Mouse (Mus musculus): ENCODE data around the gene Map3k20. TPM values are rescaled to one million over a fixed set of nuclear protein-coding genes. Genes with fewer than 3 reads are reported as not detected.

Gene Map3k20
- total RNA-seq, 2 experiments from 2014 or later: 297 to 321 TPM

- DNase-seq: no peak
- intact Hi-C loops (cut with DNase I): no loop called here
These were observed 182.2 kb downstream of the Map3k20 start for GRCm38 (mm10) chr2:72467604-72468003.

GRCm38 (mm10) chr2:72471415-72472070 lies 186.1 kb downstream of the Map3k20 start:
- intact Hi-C loops (cut with DNase I): no loop called here
- no peak for DNase-seq

DNA sequence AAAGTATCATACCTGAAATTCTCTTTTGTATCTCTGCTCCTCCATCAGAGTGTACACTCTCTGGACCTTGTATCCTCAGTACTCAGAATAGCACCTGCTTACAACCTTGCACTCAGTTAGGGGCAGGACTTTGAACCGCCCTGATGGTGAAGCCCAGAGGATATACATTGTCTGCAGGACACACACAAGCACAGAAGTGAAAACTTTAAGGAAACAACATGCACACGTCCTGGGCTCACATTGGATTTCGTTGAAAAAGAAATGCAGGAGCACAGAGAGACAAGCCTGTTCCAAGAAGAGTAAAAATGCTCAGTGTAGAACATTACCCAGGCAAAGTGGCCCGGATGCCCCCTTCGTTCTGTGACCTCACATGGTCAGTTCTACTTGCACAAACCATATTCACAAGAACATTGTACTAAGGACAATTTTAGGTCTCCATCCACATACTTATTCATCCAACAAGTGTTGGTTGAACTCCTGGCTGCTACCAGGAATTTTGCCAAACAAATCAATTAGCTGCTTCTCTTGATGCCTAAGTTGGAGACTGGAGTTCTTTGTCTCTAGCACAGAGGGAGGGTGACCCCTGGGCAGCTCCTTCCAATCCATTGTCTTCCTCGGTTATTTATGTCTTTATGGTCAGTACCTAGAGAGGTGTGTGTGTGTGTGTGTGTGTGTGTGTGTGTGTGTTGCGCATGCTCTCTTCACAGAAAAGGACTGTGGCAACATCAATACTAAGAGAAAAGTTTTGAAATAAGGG lies 189.3 kb downstream of the Map3k20 start:
- no peak for DNase-seq
- intact Hi-C loops (cut with DNase I): no loop called here

DNA sequence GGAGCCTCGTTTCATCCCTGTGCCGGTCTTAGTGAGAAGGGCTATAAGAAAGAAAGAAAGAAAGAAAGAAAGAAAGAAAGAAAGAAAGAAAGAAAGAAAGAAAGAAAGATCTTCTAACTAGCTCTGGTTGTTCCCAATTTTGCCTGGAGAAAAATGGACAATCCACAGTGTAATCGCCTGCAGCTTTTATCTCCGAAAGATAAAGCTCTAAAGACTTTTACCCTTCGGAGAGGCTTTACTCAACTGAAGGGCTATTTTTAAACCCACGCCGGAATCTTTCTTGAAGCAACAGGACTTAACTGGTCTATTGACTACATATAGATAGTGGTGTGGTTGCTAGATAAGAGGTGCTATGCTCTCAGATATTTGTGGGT lies 190.0 kb downstream of the Map3k20 start:
- DNase-seq: no peak
- intact Hi-C loops (cut with DNase I): no loop called here

- intact Hi-C loops (cut with DNase I): no loop called here
- DNase-seq: peak; percentile 37 to 68
These were observed 190.5 kb downstream of the Map3k20 start, which contains the start of gene Cdca7 for GRCm38 (mm10) chr2:72475797-72476485. TSS of gene Cdca7 (plus strand) at chr2:72476159.

GRCm38 (mm10) chr2:72476486-72477211 lies 191.2 kb downstream of the Map3k20 start:
- DNase-seq: peak in 1 of 2 experiments; percentile 8
- intact Hi-C loops (cut with DNase I): no loop called here

DNA sequence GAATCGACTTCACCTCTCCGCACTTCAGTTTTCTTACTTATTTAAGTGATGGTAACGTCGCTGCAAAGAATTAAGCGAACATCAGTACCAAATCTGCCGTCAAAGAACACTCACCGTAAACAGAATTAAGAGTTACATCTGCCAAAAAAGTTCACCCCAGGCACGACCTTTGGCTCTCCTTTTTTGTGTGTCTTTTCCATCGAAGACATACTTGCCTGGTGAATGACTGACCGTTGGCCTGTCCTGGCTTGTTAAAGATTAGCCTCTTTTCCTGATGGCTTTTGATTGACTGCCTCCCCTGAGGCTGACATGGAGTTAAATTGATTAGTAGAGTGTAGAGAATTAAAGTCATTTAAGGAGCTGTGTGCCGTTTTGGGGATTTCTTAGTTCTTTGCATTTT lies 191.8 kb downstream of the Map3k20 start:
- intact Hi-C loops (cut with DNase I): no loop called here
- DNase-seq: no peak

- intact Hi-C loops (cut with DNase I): no loop called here
These were observed 192.7 kb downstream of the Map3k20 start for GRCm38 (mm10) chr2:72478176-72478575.

DNA sequence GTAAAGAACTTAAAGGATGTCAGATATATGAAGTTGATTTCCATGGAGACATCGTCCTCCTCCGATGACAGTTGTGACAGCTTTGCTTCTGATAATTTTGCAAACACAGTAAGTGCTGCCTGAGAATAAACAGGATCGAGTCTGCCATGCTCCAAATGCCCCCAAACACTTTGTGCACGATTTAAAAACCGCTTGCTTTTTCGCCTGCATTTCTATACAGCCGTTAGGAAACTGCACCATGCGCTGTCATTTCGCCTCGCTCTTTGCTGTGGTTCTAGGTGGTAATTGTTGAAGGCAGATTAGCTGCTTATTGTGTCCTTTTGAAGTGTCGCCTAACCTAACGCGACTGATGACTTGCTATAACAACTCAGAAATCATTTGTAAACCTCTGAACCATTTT lies 193.5 kb downstream of the Map3k20 start:
- intact Hi-C loops (cut with DNase I): no loop called here
- no peak for DNase-seq

More at GRCm38 (mm10) chr2:72478176-72478575, 192.7 kb downstream of the Map3k20 start:
- no peak for DNase-seq

- intact Hi-C loops (cut with DNase I): no loop called here
- DNase-seq: no peak
These were observed 194.4 kb downstream of the Map3k20 start for GRCm38 (mm10) chr2:72479818-72480217.

DNA sequence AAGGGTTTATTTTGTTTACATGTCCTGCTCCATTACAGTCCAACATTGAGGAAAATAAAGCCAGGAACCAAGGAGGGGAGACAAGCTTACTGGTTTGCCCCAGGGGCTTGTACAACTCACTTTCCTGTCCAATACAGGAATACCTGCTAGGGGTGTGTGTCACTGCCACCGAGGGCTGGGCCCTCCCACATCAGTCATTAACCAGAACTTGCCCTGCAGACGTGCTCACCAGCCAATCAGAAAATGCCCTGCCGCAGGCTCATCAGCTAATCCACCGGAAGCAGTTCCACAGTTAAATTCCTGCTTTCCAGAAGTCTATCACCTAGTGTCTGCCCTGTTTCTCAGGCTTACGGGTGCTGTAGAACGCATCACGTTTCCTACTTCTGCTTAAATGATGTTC lies 206.2 kb downstream of the Map3k20 start:
- DNase-seq: no peak
- intact Hi-C loops (cut with DNase I): loop anchor here (10.0 kb wide), 1 partner anchor 267 kb away; no protein-coding TSS in a partner anchor

Other genes with a start within 250 kb of the Map3k20 start
- under 1 TPM; 0.52 to 0.84 TPM for gene Cdca7, start 190.5 kb downstream of the Map3k20 start, total RNA-seq (2021)

Measured in gastrocnemius, postnatal 36 days (tissue).